Mouse (Mus musculus): ENCODE results near the gene Itgb1.

Itgb1 gene

DNA sequence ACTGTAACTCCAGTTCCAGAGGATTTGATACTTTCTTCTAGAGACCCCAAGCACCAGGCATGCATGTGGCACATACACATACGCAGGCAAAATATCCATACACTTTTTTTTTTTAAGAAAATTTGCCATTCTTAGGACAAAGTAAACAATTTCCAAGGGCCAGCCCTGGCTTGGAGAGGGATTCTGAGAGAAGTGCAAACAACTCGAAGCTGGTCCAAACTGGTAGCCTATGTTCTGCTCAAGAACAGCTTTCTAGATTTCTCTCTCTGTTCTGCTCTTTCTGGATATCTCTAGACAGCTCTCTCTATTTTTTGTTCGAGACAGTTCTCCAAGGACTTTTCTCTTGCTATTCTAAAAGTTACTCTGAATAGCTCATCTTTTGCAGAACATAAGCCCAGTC lies 3.5 kb upstream of the Itgb1 start:
- no peak for DNase-seq (ENCODE audit: extremely low read depth, low read depth)

DNA sequence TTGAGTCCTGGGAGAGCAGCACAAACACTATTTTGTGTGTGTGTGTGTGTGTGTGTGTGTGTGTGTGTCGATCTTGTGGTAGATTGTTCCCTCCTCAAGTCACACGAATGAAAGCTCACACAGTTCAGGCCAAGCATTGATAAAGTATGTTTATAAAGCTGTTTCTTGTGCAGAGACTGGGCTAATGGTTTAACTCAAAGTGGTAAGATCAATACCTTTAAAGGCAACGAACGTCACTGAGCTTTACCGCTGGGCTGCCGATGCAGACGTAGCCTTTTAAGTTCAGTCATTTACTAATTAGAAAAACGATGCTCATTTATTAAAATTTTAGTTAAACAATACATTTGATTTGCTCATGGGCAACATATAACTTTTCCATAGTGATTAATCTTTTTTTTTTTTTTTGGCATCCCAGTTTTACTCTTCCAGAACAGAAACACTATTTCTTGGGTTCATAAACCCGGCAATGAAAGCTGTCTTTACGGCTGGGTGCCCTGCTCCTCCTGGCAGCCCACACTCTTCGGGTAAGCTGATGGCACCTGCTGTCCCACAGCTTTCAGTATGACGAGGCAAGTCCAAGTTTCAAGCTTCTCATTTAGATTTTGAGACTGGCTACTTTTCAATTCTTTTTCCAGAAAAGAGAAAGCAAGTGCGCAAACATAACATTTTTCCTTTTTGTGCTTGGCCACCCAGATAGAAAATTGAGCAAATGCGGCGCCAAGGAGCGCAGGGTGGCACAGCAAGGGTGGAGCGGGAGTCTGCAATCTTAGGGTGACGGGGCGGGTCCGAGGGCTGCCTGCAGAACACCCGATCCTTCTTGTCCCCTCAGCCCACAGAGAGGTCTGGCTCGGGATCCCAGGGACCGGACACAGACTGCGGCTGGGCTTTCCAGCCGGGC lies 596 bp upstream of the Itgb1 start:
- no peak for DNase-seq (ENCODE audit: extremely low read depth, low read depth)

DNA sequence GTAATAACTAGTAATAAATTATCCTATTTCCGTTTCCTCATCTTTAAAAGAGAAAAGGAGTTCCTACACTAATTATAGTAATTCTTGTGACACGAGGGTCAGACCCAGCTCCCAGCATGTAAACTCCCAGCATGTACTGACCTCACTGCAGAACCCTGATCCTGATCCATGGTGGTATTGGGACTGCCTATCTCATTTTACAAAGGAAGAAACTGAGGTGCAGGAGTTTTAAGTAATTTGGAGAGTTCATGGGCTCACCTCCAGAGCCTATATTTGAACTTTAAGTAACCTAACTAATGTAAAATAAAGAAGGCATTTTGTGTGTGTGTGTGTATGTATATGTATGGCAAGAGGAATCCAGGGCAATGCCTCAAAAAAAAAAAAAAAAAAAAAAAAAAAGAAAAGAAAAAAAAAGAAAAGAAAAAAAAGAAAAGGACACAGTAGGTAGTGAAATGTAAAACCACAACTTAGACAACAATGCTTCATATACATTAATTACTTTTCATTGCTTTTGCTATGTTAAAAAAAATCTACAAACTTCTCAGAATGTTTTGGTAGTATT lies 1.1 kb downstream of the Itgb1 start:
- DNase-seq (ENCODE audit: extremely low read depth, low read depth), result no peak

DNA sequence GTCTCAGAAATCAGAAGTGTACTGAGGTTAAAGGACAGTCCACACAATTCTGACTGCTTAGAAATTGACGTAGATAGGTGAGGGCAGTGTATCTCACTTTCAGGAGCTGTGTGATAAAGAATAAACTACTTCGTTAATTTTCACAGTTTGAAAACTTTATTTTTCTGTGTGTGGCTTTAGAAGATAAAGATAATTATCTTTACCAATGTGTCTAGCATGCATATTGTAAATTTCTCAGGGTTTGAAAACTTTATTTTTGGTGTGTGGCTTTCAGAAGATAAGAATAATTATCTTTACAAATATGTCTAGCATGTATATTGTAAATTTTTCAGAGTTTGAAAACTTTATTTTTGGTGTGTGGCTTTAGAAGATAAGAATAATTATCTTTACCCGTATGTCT lies 3.2 kb downstream of the Itgb1 start:
- no peak for DNase-seq (ENCODE audit: extremely low read depth, low read depth)

DNA sequence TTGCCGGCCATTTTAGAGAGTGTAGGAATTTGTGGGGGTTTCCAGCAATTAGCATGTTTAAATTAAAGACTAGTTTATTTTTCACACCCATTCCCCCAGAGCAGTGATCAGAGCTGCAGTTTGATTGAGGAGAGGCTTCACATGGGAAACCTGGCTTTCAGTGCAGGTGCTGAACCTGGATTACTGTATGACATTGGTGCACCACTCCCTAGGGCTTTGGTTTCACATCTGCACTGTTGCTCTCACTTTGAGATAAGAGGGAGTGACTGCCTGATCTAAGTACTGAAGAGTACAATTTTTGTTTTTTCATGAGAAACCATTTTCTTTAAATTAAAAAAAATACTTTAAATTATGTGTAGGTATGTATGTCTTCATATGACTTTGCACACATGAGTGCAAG lies 4.6 kb downstream of the Itgb1 start:
- DNase-seq (ENCODE audit: extremely low read depth, low read depth), result no peak

DNA sequence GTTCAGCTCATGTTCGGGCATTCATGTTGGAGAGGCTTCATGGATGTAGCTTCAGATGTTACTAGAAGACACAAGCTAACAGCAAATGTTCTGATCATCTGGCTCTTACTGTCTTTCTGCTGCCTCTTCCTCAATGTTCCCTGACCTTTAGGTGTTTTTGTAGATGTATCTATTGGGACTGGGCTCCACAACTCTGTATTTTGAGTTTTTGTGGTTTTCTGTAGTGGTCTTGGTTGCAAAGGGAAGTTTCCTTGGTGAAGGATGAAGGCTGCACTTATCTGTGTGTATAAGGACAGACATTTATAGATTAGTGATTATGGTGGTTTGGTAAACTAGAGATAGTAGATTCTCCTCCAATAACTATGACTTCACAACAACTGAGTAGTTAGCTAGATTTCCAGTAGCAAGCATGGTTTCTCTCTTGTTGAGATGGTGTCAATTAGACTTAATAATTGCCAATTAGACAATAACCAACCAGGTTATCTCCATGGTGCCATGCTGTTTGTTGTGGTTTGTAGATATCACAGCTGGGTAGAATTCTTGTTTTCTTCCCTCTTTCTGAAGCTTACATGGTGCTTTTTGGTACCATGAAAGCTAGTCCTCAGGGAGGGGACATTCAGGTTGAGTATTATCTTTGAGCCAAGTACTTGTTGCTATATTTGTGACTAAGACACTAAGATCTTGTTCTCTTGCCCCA lies 11.4 kb downstream of the Itgb1 start:
- DNase-seq (ENCODE audit: extremely low read depth, low read depth), result no peak

DNA sequence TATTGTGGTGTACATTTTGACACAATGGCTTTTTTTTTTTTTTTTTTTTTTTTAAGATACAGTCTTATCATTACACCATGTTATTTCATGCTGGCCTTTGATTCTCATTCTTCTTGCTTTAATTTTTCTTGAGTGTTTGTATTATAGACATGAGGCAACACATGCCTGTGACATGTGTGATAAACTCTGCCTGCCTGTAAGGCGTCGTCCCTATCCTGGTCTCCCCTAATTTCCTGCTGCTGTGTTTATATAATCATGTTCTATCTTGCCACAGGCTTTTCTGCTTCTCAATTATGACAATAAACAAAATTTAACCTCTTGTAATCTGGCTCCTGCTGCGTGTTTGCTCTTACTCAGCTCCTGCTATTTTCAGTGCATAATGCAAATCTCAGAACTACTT lies 12.5 kb downstream of the Itgb1 start:
- no peak for DNase-seq (ENCODE audit: extremely low read depth, low read depth)

DNA sequence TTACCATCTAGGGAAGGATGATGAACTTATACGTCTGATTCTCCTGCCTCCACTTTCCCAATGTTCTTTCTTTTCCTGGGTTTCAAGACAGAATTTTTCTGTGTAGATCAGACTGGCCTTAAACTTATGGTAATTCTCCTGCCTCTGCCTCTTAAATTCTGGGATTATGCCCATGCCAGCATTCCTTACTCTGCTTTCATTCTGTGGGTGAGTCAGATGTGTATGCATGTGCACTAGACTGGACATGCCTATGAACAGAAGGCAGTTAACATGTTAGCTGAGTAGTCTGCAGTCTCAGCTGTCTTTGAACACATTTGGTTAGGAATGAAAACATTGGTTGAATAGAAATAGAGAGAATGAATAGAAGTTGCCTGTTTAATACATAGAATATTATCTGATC lies 18.9 kb downstream of the Itgb1 start:
- DNase-seq (ENCODE audit: extremely low read depth, low read depth), result no peak

DNA sequence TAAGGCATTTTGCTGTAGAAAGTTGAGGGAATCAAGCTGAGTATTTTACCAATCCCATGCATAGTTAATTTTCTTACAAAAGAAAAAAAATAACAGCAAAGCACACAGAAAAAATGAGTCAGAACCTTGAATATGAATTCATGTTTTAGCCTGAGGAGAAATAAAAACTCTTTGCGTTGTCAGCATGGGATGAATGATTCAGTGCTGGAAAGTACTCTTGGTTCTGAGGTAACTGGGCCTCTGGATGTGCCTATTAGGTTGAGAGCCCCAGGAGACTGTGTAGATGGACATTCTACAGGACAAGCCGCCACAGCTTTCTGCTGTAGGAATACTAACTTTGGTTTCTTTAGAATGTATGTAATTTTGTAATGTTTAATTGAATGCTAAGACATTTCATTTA lies 19.4 kb downstream of the Itgb1 start:
- no peak for DNase-seq (ENCODE audit: extremely low read depth, low read depth)

DNA sequence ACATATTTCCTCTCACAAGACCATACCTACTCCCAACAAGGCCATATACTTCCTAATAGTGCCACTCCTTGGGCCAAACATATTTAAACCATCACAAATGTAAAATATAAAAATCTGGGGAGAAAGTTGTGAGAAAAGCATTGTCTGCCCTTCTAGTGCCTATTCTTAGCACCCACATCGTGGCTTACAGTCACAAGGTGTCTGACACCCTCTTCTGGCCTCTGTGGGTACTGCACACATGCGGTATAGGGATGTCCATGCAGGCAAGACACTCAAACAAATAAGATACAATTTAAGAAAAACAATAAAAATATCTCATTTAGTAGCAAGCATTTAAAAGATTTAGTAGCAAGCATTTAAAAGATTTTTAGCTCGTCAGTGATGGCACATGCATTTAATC lies 23.8 kb downstream of the Itgb1 start:
- peak; percentile 49 for DNase-seq (ENCODE audit: extremely low read depth, low read depth)

DNA sequence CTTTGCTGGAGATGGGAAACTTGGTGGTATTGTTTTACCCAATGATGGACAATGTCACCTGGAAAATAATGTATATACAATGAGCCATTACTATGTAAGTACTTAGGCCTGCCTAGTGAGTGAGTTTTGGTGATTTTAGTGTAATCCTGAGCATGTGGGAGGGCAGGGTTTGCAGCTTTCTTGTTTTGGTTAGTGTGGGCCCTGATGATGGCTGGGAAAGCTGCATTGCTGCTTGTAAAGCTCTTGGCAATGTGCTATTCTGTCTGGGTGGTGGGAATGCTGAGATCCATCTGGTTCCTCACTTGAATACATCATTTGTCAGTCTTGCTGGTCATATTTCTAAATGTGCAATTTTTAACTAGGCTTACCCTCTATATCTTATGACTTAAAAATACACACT lies 30.7 kb downstream of the Itgb1 start:
- no peak for DNase-seq (ENCODE audit: extremely low read depth, low read depth)

DNA sequence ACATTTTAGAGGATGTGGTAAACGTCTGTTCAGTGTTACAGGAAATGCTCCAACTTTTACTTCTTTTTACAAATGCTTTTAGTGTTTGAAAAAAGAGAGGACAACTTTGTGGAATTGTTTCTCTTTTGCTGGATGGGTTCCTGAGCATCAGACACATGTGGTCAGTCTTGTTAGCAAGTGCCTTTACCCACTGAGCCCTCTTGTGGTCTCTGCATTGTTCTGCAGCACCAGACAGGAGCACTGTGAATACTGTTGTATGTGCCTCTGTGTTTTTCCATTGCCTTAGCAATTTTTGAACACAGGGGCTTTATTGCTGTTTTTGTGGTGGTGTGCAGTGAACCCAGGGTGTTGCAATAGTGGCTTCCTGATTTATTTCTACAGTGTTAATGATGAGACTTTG lies 39.4 kb downstream of the Itgb1 start:
- DNase-seq (ENCODE audit: extremely low read depth, low read depth), result no peak

DNA sequence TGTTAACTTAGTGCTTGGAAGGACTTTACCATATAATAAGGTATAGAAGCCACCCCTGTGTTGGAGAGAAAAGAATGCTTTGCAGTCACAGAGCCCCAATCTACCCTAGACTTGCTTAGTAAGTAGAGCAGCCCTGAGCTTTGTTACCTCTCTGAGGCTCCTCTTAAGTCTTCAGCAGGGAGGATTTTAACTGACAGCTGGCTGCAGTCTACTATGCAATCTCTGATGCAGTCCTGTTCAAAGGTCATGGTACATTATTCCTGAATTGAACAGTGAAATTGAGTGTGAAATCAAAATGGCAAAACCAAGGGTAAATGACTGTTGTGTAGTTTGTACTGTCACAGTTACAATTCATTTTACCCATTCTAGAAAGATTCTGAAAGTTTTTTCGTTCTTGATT lies 41.8 kb downstream of the Itgb1 start:
- no peak for DNase-seq (ENCODE audit: extremely low read depth, low read depth)

DNA sequence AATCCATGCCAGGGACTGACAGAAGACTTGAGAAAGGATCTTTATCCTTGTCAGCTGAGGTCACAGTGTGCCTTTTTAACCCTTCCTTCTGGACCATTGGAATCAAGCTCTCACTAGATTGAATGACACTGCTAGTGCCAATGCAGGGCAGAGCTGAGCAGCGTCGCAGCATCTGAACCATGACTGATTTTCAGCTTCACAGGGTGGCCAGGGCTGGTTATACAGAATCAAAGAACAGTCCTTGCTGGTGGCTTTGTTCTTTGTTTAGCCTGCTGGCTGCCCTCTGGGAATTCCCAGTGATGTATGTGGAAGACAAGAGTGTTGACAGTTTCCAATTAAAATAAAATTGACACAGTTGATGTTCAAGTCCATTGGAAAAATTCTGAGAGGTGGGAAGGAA lies 46.8 kb downstream of the Itgb1 start:
- DNase-seq (ENCODE audit: extremely low read depth, low read depth), result no peak

DNA sequence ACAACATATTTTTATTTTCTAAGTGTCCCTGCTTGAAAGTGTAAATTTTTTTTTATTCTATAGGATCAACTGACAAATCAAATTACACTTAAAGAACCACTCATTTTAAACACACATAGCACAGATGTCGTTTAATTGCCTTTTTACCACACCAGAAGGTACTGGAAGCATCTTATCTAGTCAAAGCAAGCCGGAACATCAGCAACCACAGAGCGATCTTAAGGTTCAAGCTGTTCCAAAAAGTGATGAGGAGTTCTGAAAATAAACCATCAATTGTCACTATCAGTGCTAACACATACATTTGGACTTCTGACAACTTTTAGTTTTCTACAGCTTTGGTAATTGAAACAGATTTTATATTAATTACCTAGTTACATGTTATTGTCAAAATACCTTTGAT lies 48.7 kb downstream of the Itgb1 start:
- DNase-seq (ENCODE audit: extremely low read depth, low read depth), result no peak

DNA sequence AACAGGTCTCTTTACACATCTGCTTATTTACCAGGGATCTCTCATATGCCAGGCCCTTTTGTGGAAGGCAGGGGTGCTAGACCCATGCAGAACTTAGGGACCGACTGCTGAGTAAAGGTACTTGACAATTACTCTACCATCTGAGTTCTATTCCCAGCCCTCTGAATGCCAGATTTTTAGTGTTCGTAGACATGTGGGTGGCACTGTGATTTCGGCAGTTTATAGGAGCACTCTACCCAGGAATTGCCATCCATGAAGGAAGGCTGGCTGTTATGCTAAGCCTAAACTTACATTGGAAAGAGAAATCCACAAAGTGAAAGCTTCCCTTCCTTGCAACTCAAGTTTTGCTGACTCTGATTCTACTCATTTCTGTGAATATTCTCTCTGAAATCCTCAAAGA lies 50.2 kb downstream of the Itgb1 start:
- DNase-seq (ENCODE audit: extremely low read depth, low read depth), result no peak
